Mouse (Mus musculus): ENCODE results near the gene Serp2. TPM values are rescaled to one million over a fixed set of nuclear protein-coding genes. Genes with fewer than 3 reads are reported as not detected.

Serp2 gene
- total and polyA plus RNA-seq, 2 experiments from 2014 or later, result 125 to 277 TPM

DNA sequence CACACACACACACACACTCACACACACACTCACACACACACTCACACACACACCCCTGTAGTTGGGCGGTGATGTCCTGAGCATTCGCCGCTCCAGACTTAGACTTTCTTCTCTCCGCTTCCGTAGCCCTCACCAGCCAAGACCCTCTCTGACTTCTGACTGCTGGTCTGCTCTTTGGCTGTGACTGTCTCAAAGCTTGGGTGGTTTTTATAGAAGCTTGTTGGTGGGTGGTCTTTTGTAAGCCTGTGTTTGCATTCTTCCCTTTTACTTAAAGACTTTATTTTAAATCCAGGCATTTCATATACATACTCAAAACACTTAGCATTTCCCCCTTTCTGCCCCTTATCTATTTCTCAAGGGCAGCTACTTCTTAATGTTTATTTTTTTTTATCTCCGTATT is 57.2 kb downstream of the Serp2 start:
- DNase-seq (no peak), ATAC-seq (no peak)
- Histone ChIP-seq H3K9ac (no peak overlapping the region), H3K9me3 (ENCODE audit: low read length) (no peaks in the 10 kb centered on the region), H3K27ac (ENCODE audit: low read depth, low read length) (no peak overlapping the region), H3K36me3 (ENCODE audit: insufficient read depth) (peaks cover under 1% of the 10 kb centered on the region; the same call in 1 of the 2 replicates), H3K27me3 (ENCODE audit: insufficient read depth, low read length) (no peaks in the 10 kb centered on the region), H3K4me3 (ENCODE audit: low read depth, low read length) (no peak overlapping the region), H3K4me2 (ENCODE audit: low read depth) (no peak overlapping the region), H3K4me1 (ENCODE audit: insufficient read depth) (no peaks in the 10 kb centered on the region)
- WGBS, result 88% methylated on average over 6 of the region's 6 CpGs
- no peak for TF ChIP-seq CTCF (IDR thresholded peaks at IDR 0.05; ENCODE audit: low read depth)

GRCm38 (mm10) chr14:76498210-76498609 is 58.5 kb downstream of the Serp2 start:
- 52% methylated on average over 7 of the region's 7 CpGs for WGBS
- no peak for TF ChIP-seq CTCF (IDR thresholded peaks at IDR 0.05; ENCODE audit: low read depth)
- H3K4me3 ChIP-seq (ENCODE audit: low read depth, low read length), result no peak overlapping the region
- ATAC-seq (no peak), DNase-seq (no peak)
- no peaks in the 10 kb centered on the region for H3K4me1 ChIP-seq (ENCODE audit: insufficient read depth)
- H3K27ac ChIP-seq (ENCODE audit: low read depth, low read length), result no peak overlapping the region
- H3K9ac ChIP-seq, result no peak overlapping the region
- no peaks in the 10 kb centered on the region for H3K9me3 ChIP-seq (ENCODE audit: low read length)
- no peak overlapping the region for H3K4me2 ChIP-seq (ENCODE audit: low read depth)
- peaks cover 5% of the 10 kb centered on the region; the same call in 1 of the 2 replicates for H3K36me3 ChIP-seq (ENCODE audit: insufficient read depth)
- H3K27me3 ChIP-seq (ENCODE audit: insufficient read depth, low read length), result no peaks in the 10 kb centered on the region

- DNase-seq (no peak), ATAC-seq (peak; percentile 18; the same call in 1 of the 2 replicates)
- no peaks in the 10 kb centered on the region for H3K4me1 ChIP-seq (ENCODE audit: insufficient read depth)
- no peaks in the 10 kb centered on the region for H3K9me3 ChIP-seq (ENCODE audit: low read length)
- H3K36me3 ChIP-seq (ENCODE audit: insufficient read depth), result peaks cover 5% of the 10 kb centered on the region; the same call in 1 of the 2 replicates
- no peak overlapping the region for H3K4me2 ChIP-seq (ENCODE audit: low read depth)
- WGBS, result 18% methylated on average over 9 of the region's 9 CpGs
- TF ChIP-seq CTCF (IDR thresholded peaks at IDR 0.05; ENCODE audit: low read depth), result no peak
- no peaks in the 10 kb centered on the region for H3K27me3 ChIP-seq (ENCODE audit: insufficient read depth, low read length)
- H3K9ac ChIP-seq, result no peak overlapping the region
- no peak overlapping the region for H3K4me3 ChIP-seq (ENCODE audit: low read depth, low read length)
- H3K27ac ChIP-seq (ENCODE audit: low read depth, low read length), result no peak overlapping the region
Observed at GRCm38 (mm10) chr14:76497187-76497586, 59.5 kb downstream of the Serp2 start.

DNA sequence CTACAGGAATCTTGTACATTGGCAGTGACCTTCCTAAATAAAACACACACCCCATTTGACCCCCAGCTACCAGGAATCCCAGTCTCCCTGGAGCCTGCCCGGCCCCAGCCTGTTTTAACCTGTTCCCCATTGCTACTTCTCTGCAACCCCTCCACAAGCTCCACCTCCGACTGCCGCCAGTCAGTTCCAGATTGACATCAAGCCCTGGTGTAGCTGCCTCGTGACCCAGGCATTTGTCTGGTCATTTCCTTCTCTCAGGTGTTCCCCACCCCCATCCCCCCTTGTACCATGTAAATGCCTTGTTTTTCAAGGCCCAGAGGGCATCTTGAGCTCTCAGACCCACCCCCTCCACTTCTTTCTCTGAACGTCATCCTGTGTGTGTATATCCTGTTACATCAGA is 61.7 kb downstream of the Serp2 start:
- Histone ChIP-seq H3K9me3 (ENCODE audit: low read length) (no peaks in the 10 kb centered on the region), H3K36me3 (ENCODE audit: insufficient read depth) (peaks cover 5% of the 10 kb centered on the region; the same call in 1 of the 2 replicates), H3K4me2 (ENCODE audit: low read depth) (no peak overlapping the region), H3K27ac (ENCODE audit: low read depth, low read length) (no peak overlapping the region), H3K27me3 (ENCODE audit: insufficient read depth, low read length) (no peaks in the 10 kb centered on the region), H3K4me3 (ENCODE audit: low read depth, low read length) (no peak overlapping the region), H3K4me1 (ENCODE audit: insufficient read depth) (no peaks in the 10 kb centered on the region), H3K9ac (no peak overlapping the region)
- WGBS, result 67% methylated on average over 5 of the region's 5 CpGs
- ATAC-seq, result no peak
- TF ChIP-seq CTCF (IDR thresholded peaks at IDR 0.05; ENCODE audit: low read depth), result no peak
- no peak for DNase-seq

GRCm38 (mm10) chr14:76489128-76489527 is 67.6 kb downstream of the Serp2 start:
- Histone ChIP-seq H3K4me2 (ENCODE audit: low read depth) (no peak overlapping the region), H3K4me3 (ENCODE audit: low read depth, low read length) (no peak overlapping the region), H3K4me1 (ENCODE audit: insufficient read depth) (no peaks in the 10 kb centered on the region), H3K9me3 (ENCODE audit: low read length) (no peaks in the 10 kb centered on the region), H3K9ac (no peak overlapping the region), H3K36me3 (ENCODE audit: insufficient read depth) (peaks cover under 1% of the 10 kb centered on the region; the same call in 1 of the 2 replicates), H3K27ac (ENCODE audit: low read depth, low read length) (0 out of 2 replicates have a peak overlapping the region, but pooled peaks have one; percentile 35), H3K27me3 (ENCODE audit: insufficient read depth, low read length) (no peaks in the 10 kb centered on the region)
- TF ChIP-seq CTCF (IDR thresholded peaks at IDR 0.05; ENCODE audit: low read depth), result no peak
- ATAC-seq (peak; percentile 90), DNase-seq (peak; percentile 75)
- 46% methylated on average over 2 of the region's 2 CpGs for WGBS

DNA sequence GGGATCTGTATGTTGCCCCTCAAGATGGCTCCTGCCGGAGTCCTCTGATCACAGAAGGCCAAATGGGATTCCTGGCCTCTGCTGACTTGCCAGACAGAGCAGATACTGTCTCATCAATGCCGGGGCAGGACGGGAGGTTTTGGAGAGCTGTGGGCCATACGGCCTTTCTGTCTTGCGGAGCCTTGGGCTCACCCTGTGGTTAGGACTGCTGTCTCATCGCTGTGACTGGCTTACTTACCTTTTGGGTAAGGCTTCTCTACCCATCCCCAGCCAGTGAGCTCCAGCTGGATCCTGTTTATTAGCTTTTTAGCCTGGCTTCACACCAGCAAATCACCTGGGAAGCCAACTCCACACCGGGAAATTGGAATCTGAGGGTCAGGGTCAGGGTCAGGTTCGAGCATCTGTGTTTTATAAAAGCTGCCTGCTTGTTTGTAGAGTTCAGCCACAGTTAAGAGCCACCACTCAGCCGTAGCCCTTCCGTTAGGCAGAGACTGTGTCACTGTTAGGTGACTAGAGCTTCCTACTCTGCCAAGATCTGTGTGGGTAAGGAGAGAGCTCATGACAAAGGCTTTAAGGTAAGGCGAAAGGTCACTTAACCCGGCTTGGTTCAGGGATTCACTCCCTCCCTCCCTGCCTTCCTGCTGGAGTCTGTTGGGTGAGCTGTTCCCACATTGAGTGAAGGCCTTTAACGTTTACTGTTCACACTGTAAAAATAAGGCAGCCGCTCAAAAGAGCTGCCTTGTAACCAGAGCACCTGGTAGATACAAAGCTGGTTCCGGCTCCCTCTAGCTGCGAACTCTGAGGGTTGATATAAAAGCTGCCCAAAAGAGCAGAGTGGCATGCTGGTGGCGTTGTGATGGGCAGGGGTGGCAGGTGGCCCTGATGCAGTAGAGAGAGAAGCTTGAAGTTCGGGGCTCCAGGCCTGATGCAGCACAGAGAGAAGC is 68.3 kb downstream of the Serp2 start:
- Histone ChIP-seq H3K4me2 (ENCODE audit: low read depth) (no peak overlapping the region), H3K27ac (ENCODE audit: low read depth, low read length) (peak overlapping the region; percentile 6), H3K27me3 (ENCODE audit: insufficient read depth, low read length) (no peaks in the 10 kb centered on the region), H3K9ac (no peak overlapping the region), H3K36me3 (ENCODE audit: insufficient read depth) (no peaks in the 10 kb centered on the region), H3K4me3 (ENCODE audit: low read depth, low read length) (no peak overlapping the region), H3K9me3 (ENCODE audit: low read length) (no peaks in the 10 kb centered on the region), H3K4me1 (ENCODE audit: insufficient read depth) (no peaks in the 10 kb centered on the region)
- ATAC-seq (peak; percentile 70), DNase-seq (peak; percentile 50)
- WGBS, result 69% methylated on average over 18 of the region's 18 CpGs
- peak; percentile 45; the same call in 1 of the 2 replicates for TF ChIP-seq CTCF (IDR thresholded peaks at IDR 0.05; ENCODE audit: low read depth)

- H3K4me2 ChIP-seq (ENCODE audit: low read depth), result no peak overlapping the region
- 87% methylated on average over 16 of the region's 16 CpGs for WGBS
- H3K4me3 ChIP-seq (ENCODE audit: low read depth, low read length), result no peak overlapping the region
- H3K27ac ChIP-seq (ENCODE audit: low read depth, low read length), result no peak overlapping the region
- no peaks in the 10 kb centered on the region for H3K36me3 ChIP-seq (ENCODE audit: insufficient read depth)
- no peak for DNase-seq
- no peak for TF ChIP-seq CTCF (IDR thresholded peaks at IDR 0.05; ENCODE audit: low read depth)
- ATAC-seq, result no peak
- no peaks in the 10 kb centered on the region for H3K9me3 ChIP-seq (ENCODE audit: low read length)
- no peaks in the 10 kb centered on the region for H3K27me3 ChIP-seq (ENCODE audit: insufficient read depth, low read length)
- H3K4me1 ChIP-seq (ENCODE audit: insufficient read depth), result no peaks in the 10 kb centered on the region
- no peak overlapping the region for H3K9ac ChIP-seq
Observed at GRCm38 (mm10) chr14:76487609-76488008, 69.1 kb downstream of the Serp2 start.
